24 mouse cellular contexts compared by ENCODE assay signal in genomic region chrX:11541011-11541410, GRCm38 (mm10).
"Had no signal": no experiment of that assay in that cellular context is flagged by ENCODE, and none has a peak within 500 bp of the region (broad histone marks: within the 10 kb centered on the region; RNA-seq: fewer than 3 reads in every experiment).

No protein-coding gene starts in this region.

- H3K4me1 ChIP-seq: heart, embryonic 10.5 days; heart, embryonic 12.5 days; hindbrain, embryonic 10.5 days; hindbrain, embryonic 12.5 days; intestine, embryonic 15.5 days; limb, embryonic 12.5 days; liver, embryonic 13.5 days; liver, embryonic 15.5 days had no signal

- DNase-seq: gastrocnemius, adult 2 months; gastrocnemius, postnatal 10 days; gastrocnemius, postnatal 25 days; heart, adult 2 months; heart, postnatal 10 days; heart, postnatal 4 days; kidney, adult 18-20 months; kidney, adult 8-10 months; kidney, postnatal 10 days; kidney, postnatal 25 days; kidney, postnatal 4 days; liver; liver, embryonic 13.5 days had no signal

- H3K27ac ChIP-seq: gastrocnemius, adult 2 months; heart, adult 2 months; heart, embryonic 10.5 days; hindbrain, embryonic 10.5 days; hindbrain, embryonic 12.5 days; hindbrain, embryonic 14.5 days; intestine, embryonic 15.5 days; layer of hippocampus, adult 2 months; left cerebral cortex, adult 2 months; limb, embryonic 10.5 days; limb, embryonic 12.5 days; liver, embryonic 13.5 days; liver, embryonic 15.5 days had no signal

- H3K4me3 ChIP-seq: gastrocnemius, adult 2 months; heart, adult 2 months; heart, embryonic 10.5 days; heart, embryonic 12.5 days; hindbrain, embryonic 10.5 days; hindbrain, embryonic 12.5 days; intestine, embryonic 15.5 days; layer of hippocampus, adult 2 months; left cerebral cortex, adult 2 months; limb, embryonic 10.5 days; limb, embryonic 12.5 days; liver, embryonic 13.5 days; liver, embryonic 15.5 days had no signal

- H3K27me3 ChIP-seq: liver, embryonic 13.5 days; liver, embryonic 15.5 days had no signal

- H3K36me3 ChIP-seq: heart, embryonic 10.5 days; heart, embryonic 12.5 days; hindbrain, embryonic 10.5 days; hindbrain, embryonic 12.5 days; intestine, embryonic 15.5 days; limb, embryonic 10.5 days; limb, embryonic 12.5 days; liver, embryonic 13.5 days; liver, embryonic 15.5 days had no signal
